Mouse (Mus musculus) right cerebral cortex, adult 18-20 months (tissue): ENCODE data around the gene Fam186b.

Experiments used
- DNase-seq: peaks from one replicate; pipeline ENCODE4 v3.0.0; 2022; ENCODE audit warnings: mixed read lengths

Gene Fam186b

GRCm38 (mm10) chr15:99222794-99223584 lies 72.7 kb downstream of the Fam186b start:
- DNase-seq: no peak

- peak; percentile 61 for DNase-seq
These were observed 74.3 kb downstream of the Fam186b start for GRCm38 (mm10) chr15:99221315-99221952.
